Mouse (Mus musculus) embryonic facial prominence, embryonic 11.5 days (tissue): ENCODE measurements around the gene 1700037H04Rik. TPM values are rescaled to one million over a fixed set of nuclear protein-coding genes. Genes with fewer than 3 reads are reported as not detected.

Experiments used
- ATAC-seq: fragments of 200-750 bp; cut with Nextera tagmentation; replicated peaks from 2 replicates; pipeline ENCODE4 v1.8.0; 2017; ENCODE audit warnings: low read depth; ENCODE audit not compliant: insufficient number of reproducible peaks, low FRiP score, low TSS enrichment
- DNase-seq: peaks from one replicate; pipeline ENCODE4 v3.0.0-alpha.2; 2015; ENCODE audit warnings: low spot score
- H3K27ac ChIP-seq: fragments of 300-500 bp; sonication (generic); replicated peaks from 2 replicates; pipeline ENCODE4 v1.5.1; 2014; ENCODE audit warnings: mild to moderate bottlenecking, low read depth, low read length, control low read depth
- H3K27me3 ChIP-seq: fragments of 300-500 bp; sonication (generic); 2 replicates; pipeline ENCODE4 v1.6.1; 2014; ENCODE audit warnings: mild to moderate bottlenecking, low read length, moderate library complexity, mixed read lengths; ENCODE audit not compliant: control insufficient read depth, insufficient read depth
- H3K36me3 ChIP-seq: fragments of 300-500 bp; sonication (generic); replicated peaks from 2 replicates; pipeline ENCODE4 v1.6.1; 2014; ENCODE audit warnings: low read depth, mild to moderate bottlenecking, low read length, moderate library complexity, mixed read lengths; ENCODE audit not compliant: control insufficient read depth, insufficient read depth
- H3K4me1 ChIP-seq: fragments of 300-500 bp; sonication (generic); 2 replicates; pipeline ENCODE4 v1.6.1; 2014; ENCODE audit warnings: low read length, mixed read lengths; ENCODE audit not compliant: control insufficient read depth, insufficient read depth
- H3K4me2 ChIP-seq: fragments of 300-500 bp; sonication (generic); 2 replicates; pipeline ENCODE4 v1.6.1; 2014; ENCODE audit warnings: low read depth, mild to moderate bottlenecking, control low read depth, low read length, moderate library complexity
- H3K4me3 ChIP-seq: fragments of 300-500 bp; sonication (generic); 2 replicates; pipeline ENCODE4 v1.5.1; 2014; ENCODE audit warnings: low read depth, low read length, control low read depth
- H3K9ac ChIP-seq: fragments of 300-500 bp; sonication (generic); replicated peaks from 2 replicates; pipeline ENCODE4 v1.6.1; 2014; ENCODE audit warnings: mild to moderate bottlenecking, control low read depth, low read length
- H3K9me3 ChIP-seq: fragments of 300-500 bp; sonication (generic); replicated peaks from 2 replicates; pipeline ENCODE4 v1.6.1; 2016; ENCODE audit warnings: mild to moderate bottlenecking, low read length, inconsistent platforms, mixed read lengths; ENCODE audit not compliant: control insufficient read depth
- WGBS: fragments of 180-500 bp; shearing (Covaris S2); extraction: QIAGEN DNeasy Blood & Tissue Kit; methylation state at CpG from one replicate; pipeline ENCODE4 v1.1.7; 2014; 5-methylcytosine and 5-hydroxymethylcytosine counted together
- polyA plus RNA-seq: library from polyadenylated mRNA; unstranded; fragments of >200 nt; fragmentation: Nextera tagmentation; extraction: Ambion mirVana; gene quantifications from 2 replicates; pipeline ENCODE4 v1.2.1, GENCODE M21; 2014

Gene 1700037H04Rik
- polyA plus RNA-seq, 1 experiment from 2014 or later, result 81.2 TPM

DNA sequence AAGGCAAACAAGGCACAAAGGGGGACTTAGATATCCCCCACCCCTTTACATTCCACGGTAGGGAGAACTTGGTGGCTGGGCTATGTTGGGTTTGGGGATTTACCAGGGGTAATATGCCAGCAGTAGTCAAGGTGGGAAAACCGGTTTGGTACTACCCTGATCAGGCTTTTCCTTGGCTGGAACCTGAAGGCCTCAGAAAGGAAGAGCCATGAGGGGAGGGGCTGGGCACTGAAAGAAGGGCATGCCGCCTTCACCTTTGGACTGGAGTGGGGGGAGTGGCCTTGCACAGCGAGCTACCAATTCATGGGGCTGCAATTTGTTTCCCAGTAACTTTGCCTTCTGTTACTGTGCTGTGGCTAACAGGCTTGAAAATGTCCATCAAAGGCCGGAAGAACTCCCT lies 16.6 kb upstream of the 1700037H04Rik start:
- Histone ChIP-seq H3K36me3 (no peaks in the 10 kb centered on the region; the same call in 1 of the 2 replicates), H3K9ac (no peak overlapping the region), H3K27ac (no peak overlapping the region), H3K27me3 (peaks cover 21% of the 10 kb centered on the region), H3K9me3 (no peaks in the 10 kb centered on the region), H3K4me3 (no peak overlapping the region), H3K4me2 (no peak overlapping the region), H3K4me1 (peaks cover 6% of the 10 kb centered on the region)
- 68% methylated on average over 5 of the region's 5 CpGs for WGBS
- no peak for ATAC-seq
- peak; percentile 26 for DNase-seq

DNA sequence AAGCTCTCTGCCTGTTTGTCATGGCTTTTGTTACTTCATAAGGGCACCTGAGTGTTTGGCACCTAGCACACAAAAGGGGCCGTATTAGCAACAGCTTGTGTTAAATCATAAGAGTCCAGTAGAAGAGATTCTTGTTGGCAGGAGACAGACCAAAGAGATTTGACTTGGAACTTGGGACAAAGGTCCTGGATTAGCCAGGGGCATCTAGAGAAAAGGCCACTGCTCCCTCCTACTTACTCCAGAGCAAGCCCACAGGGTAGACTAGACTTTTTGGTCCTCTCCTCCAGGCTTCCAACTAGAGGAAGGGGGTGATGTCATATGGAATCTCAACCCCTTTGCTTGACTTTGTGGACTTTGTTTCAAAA lies 16.0 kb upstream of the 1700037H04Rik start:
- Histone ChIP-seq H3K9ac (no peak overlapping the region), H3K27me3 (peaks cover 25% of the 10 kb centered on the region), H3K27ac (no peak overlapping the region), H3K4me1 (peaks cover 6% of the 10 kb centered on the region), H3K4me3 (no peak overlapping the region), H3K36me3 (no peaks in the 10 kb centered on the region; the same call in 1 of the 2 replicates), H3K9me3 (no peaks in the 10 kb centered on the region), H3K4me2 (no peak overlapping the region)
- no peak for ATAC-seq
- 94% methylated on average over 1 of the region's 1 CpGs for WGBS
- no peak for DNase-seq

DNA sequence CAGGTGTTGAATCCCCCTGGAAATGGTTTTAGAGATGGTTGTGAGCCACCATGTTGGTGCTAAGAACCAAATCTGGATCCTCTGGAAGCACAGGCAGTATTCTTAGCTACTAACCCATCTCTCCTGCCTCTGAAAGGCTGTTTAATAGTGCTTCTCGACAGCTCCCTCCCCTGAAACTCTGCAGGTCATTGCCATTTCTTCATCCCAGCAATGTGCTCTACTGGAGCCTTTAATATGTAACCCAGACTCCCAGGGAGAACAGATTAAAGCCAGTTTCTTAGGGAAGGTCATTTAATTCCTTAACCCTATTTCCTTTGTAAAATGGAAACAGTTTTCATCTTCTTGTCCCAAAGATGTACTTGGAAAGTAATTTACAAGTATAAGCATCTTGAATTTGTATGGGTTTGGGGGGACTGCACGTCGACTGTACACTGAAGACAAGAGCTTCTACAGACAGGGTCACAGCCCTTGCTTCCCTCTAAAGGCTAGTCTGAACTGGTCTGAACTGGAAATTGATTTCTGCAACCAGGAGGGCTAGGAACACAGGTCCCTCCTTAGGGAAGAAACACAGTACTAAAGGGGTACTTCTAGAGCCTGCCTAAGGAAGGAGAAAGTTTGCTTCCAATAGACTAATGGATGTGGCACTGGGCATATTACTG lies 15.5 kb upstream of the 1700037H04Rik start:
- Histone ChIP-seq H3K27me3 (peaks cover 25% of the 10 kb centered on the region), H3K27ac (no peak overlapping the region), H3K4me3 (no peak overlapping the region), H3K9me3 (no peaks in the 10 kb centered on the region), H3K36me3 (no peaks in the 10 kb centered on the region; the same call in 1 of the 2 replicates), H3K9ac (no peak overlapping the region), H3K4me2 (no peak overlapping the region), H3K4me1 (peaks cover 6% of the 10 kb centered on the region)
- 75% methylated on average over 3 of the region's 3 CpGs for WGBS
- no peak for ATAC-seq
- no peak for DNase-seq

DNA sequence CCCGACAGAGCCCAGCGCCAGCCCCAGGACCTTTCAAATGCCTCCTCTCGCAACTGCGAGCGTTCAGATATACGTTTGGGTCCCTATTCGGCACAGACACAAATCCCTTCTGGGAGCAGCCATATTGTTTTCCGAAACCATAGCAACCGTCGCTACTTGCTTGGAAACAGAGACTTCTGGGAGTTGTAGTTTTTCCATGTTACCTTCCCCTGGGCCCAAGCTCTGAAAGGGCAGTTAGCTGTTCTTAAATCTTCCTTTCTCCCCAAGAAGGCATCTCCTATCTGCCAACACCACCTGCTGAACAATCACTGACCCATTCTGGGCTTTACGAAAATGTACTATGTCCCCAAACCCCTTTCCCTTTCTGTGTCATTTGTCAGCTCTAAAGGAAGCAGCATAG lies 14.8 kb upstream of the 1700037H04Rik start:
- DNase-seq (peak; percentile 94), ATAC-seq (0 out of 2 replicates have a peak, but pooled peaks have one; percentile 21)
- 5% methylated on average over 11 of the region's 11 CpGs for WGBS
- Histone ChIP-seq H3K4me3 (peak overlapping the region; percentile 31), H3K36me3 (no peaks in the 10 kb centered on the region; the same call in 1 of the 2 replicates), H3K4me1 (peaks cover 6% of the 10 kb centered on the region), H3K27me3 (peaks cover 25% of the 10 kb centered on the region), H3K9me3 (no peaks in the 10 kb centered on the region), H3K4me2 (peak overlapping the region; percentile 69), H3K27ac (no peak overlapping the region), H3K9ac (no peak overlapping the region)

DNA sequence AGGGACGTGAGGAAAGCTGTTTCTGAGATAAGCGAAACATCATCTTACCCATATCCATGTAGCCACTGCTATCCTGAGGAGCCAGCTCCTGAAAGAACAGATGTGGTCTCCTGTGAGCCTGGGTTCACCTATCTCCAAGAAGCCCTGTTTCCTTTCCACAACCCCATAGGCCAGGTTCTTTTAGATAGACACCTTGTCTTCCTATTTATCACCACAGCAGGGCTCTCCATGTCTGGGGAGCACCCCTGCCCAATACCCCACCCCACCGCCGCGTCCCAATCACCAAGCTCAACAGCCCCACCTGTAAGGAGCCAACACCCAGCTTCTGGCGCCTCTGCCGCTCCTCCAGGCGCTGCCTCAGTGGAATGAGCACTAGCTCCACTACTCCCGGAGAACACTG lies 12.4 kb upstream of the 1700037H04Rik start:
- H3K9me3 ChIP-seq, result no peaks in the 10 kb centered on the region
- peaks cover 25% of the 10 kb centered on the region for H3K27me3 ChIP-seq
- H3K4me2 ChIP-seq, result no peak overlapping the region
- H3K4me1 ChIP-seq, result peaks cover under 1% of the 10 kb centered on the region; the same call in 1 of the 2 replicates
- no peak for ATAC-seq
- 34% methylated on average over 9 of the region's 9 CpGs for WGBS
- no peaks in the 10 kb centered on the region; the same call in 1 of the 2 replicates for H3K36me3 ChIP-seq
- H3K27ac ChIP-seq, result no peak overlapping the region
- H3K9ac ChIP-seq, result no peak overlapping the region
- no peak overlapping the region for H3K4me3 ChIP-seq
- no peak for DNase-seq

DNA sequence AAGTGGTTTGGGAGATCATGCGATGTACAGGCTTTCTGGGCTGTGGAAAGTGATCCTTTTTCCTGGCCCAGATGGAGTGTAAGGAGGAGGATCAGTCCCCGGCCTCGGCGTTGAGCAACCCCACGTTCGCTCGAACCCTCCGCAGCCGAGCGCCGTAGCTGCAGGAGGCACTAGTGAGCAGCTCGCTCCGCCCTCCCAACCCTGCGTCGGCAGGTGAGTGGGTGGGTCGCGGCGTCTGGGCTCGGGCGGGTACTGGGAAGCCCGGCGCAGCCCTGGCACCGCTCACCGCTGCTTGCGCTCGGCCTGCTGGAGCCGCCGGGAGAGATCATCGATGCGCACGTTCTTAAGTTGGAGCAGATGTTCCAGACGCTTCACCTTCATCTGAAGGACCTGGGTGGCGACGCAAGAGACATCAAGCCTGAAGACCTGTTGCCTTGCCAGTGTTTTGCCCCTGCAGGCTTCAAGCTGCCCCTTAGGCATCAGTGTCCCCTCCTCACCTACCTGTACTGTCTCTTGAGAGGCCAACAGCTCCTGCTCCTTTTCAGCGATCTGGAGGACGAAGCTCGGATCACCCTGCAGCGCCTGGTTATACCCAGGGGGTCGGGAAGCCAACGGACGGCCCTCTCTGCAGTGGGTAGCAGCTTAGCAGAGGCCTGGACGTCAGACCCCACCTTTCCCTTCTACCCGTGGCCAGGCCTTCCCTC lies 11.7 kb upstream of the 1700037H04Rik start:
- H3K9ac ChIP-seq, result 0 out of 2 replicates have a peak overlapping the region, but pooled peaks have one; percentile 11
- no peaks in the 10 kb centered on the region for H3K36me3 ChIP-seq
- H3K9me3 ChIP-seq, result no peaks in the 10 kb centered on the region
- peak overlapping the region; percentile 44 for H3K4me2 ChIP-seq
- WGBS, result 3% methylated on average over 43 of the region's 43 CpGs
- DNase-seq (peak; percentile 35), ATAC-seq (no peak)
- H3K4me1 ChIP-seq, result no peaks in the 10 kb centered on the region; the same call in 1 of the 2 replicates
- H3K4me3 ChIP-seq, result peak overlapping the region; percentile 20
- no peak overlapping the region for H3K27ac ChIP-seq
- H3K27me3 ChIP-seq, result peaks cover 25% of the 10 kb centered on the region

DNA sequence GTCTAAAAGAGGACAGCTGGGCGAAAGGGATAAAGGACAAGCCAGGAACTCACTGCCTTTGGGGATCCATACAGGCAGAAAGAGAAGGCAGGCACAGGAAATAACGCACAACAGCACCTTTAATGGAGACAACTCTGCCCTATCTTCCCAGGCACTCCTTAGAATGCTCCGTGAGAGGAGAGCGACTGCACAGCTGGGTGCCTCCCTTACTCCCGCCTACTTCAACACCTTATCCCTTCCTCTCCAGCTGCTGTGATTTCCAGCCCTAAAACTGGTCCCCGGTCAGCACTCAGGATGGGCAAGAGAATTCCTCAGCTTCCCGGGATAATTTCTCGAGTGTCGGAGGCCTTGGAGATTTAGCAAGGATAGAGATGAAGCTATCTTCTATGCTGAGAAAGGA lies 11.1 kb upstream of the 1700037H04Rik start:
- H3K9ac ChIP-seq, result no peak overlapping the region
- H3K4me2 ChIP-seq, result peak overlapping the region; percentile 44
- WGBS, result 13% methylated on average over 9 of the region's 9 CpGs
- no peaks in the 10 kb centered on the region for H3K9me3 ChIP-seq
- ATAC-seq (no peak), DNase-seq (no peak)
- no peak overlapping the region for H3K4me3 ChIP-seq
- peaks cover 25% of the 10 kb centered on the region for H3K27me3 ChIP-seq
- H3K4me1 ChIP-seq, result no peaks in the 10 kb centered on the region; the same call in 1 of the 2 replicates
- H3K27ac ChIP-seq, result no peak overlapping the region
- no peaks in the 10 kb centered on the region for H3K36me3 ChIP-seq

DNA sequence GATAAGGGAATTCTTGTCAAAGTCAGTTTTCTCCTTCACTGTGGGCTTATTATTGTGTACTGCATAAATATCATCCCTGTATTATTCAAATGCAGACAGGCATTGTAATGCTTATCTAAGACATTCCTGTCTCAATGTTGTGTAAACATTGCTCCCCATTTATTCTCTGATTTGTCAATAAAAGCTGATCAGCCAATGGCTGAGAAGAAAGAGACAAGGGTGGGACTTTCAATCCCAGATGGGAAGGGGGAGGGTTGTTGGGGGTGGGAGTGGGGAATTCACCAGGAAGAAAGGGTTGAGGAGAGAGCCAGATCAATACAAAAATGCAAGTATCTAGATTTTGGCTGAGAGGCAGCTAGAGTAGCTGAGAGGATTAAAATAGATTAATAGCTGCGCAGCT lies 9.0 kb upstream of the 1700037H04Rik start:
- no peaks in the 10 kb centered on the region; the same call in 1 of the 2 replicates for H3K4me1 ChIP-seq
- H3K27ac ChIP-seq, result no peak overlapping the region
- H3K36me3 ChIP-seq, result no peaks in the 10 kb centered on the region
- H3K4me2 ChIP-seq, result no peak overlapping the region
- DNase-seq (no peak), ATAC-seq (no peak)
- H3K4me3 ChIP-seq, result no peak overlapping the region
- H3K9ac ChIP-seq, result no peak overlapping the region
- 55% methylated on average over 1 of the region's 1 CpGs for WGBS
- no peaks in the 10 kb centered on the region for H3K9me3 ChIP-seq
- peaks cover 25% of the 10 kb centered on the region for H3K27me3 ChIP-seq
